Mouse (Mus musculus) urinary bladder, adult 18-20 months (tissue): ENCODE measurements at regions not wholly inside any gene's neighbourhood (a gene's known extent, or its start where the extent isn't known, plus 50 kb on each side); places are given as distances from the start of the nearest gene placed in this dataset.

Experiments
- DNase-seq, 2 experiments: peaks; one replicate each; pipeline ENCODE4 v3.0.0; 2022; ENCODE audit warnings: low spot score in 2 of 2, mixed read lengths in 2 of 2

DNA sequence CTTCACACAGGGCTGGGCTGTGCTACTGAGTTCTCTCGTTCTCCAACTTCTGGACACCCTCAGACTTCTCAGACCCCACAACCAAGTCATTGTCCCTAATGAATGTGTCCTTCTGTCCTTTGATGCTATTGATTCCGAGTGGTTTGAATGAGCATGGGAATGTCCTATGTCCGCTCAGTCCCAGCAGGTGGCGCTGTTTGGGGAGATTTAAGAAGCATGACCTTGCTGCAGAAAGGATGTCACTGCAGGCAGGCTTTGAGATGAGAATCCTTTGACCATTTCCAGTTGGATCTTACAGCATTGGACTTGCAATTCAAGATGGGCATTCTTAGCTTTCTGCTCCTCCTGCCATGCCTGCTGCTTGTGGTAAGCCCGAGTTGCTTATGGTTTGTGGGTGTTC lies 146.1 kb downstream of the Gpat3 start:
- DNase-seq: peak in 1 of 2 experiments; percentile 11

DNA sequence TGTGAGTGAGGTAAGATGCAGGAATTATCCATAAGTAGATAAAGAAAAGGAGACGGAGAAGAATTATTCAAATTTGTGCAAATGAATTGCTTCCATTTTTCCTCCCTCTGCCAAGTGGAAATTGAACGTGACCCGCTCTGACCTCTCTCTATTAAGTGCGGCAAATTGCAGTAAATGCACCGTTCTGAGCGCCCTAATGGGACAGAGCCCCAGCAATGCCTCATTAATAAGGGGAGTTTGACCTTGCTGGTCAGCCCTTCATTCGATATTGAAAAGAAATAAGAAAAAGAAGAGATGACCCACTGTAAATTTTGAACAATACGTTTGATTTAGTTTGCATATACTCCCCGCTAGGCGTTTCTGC lies 137.0 kb downstream of the Gpat3 start:
- DNase-seq: no peak

DNA sequence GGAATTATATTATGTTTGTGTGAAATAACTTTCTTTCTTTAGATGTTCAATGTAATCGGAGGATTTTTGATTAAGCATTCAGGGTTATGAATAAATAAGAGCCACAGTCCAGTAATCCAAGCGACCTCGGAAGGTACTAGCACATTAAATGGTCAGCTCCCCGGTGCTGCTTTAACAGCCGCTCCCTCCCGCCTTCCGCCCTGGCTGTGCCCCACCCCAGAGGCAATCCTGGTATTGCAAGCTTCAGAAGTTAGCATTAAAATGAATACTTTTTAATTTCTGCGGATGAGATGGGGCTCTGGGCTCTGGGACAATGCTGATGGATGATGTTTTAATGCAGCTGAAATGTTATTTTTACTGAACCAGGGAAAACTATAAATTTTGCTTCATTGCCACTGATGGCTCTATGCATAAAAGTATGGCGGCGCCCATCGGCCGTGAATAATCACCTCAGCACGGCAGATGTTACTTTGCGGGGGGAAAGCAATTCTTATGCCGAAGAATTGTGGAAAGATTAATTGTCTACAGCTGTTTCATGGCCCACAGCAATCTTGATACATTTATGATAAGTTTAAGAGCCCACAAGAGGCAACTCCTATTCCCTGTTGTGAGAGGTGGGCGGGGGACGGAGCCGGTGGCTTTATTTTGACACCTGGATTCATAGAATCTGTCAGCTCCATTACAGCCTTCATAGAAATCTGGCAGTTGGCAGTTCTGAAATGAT lies 136.5 kb downstream of the Gpat3 start:
- no peak for DNase-seq

DNA sequence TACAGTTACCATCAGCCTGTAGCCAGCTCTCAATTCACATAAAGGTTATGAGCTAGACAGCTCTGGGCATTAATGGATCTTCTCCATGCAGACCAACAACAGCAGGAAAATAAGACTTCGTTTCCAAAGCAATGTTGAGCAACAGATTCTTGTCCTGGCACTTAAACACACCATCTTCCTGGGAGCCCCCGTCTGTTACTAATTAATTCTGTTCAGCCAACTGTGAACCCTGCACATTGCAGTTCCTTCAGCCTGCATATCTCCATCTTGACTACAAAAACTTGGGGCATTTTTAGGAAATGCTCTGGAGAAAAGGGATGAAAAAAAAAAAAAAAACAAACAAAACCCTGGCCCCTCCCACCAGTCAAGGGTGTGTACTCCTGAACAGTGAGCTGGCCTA lies 131.2 kb downstream of the Gpat3 start:
- DNase-seq: no peak

DNA sequence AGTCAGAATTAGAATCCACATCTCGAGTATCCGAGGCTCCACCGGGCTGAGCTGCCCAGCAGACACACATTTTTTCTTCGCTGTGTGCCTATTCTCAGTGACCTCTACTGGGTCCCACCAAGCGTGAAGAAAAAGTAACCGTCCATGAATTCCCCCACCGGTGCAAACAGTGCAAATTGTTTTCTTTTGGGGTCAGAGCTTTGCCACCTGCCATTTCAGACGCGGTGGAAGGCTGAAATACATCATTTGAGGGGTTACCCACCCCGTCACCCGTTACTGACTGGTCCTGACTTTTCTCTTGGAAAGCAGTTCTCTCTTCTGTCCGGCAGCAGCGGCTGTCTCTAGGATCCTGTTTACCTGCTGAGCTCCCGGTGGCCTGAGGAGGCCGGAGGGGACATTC lies 105.7 kb downstream of the Gpat3 start:
- DNase-seq: no peak
